Mouse (Mus musculus) ES-E14 (cell line): ENCODE results near the gene Gm18336. TPM values are rescaled to one million over a fixed set of nuclear protein-coding genes. Genes with fewer than 3 reads are reported as not detected.

Experiments
- DNase-seq: peaks from one replicate; pipeline ENCODE4 v3.0.0-alpha.2; 2013; ENCODE audit warnings: low read depth, low spot score
- H3K27ac ChIP-seq: 2 replicates; pipeline ENCODE4 v1.5.1; 2012; ENCODE audit warnings: low read depth, mild to moderate bottlenecking, low read length, moderate library complexity, mixed read lengths; ENCODE audit not compliant: poor library complexity, insufficient read depth, severe bottlenecking
- H3K36me3 ChIP-seq: 2 replicates; pipeline ENCODE4 v1.6.1; 2012; ENCODE audit warnings: mild to moderate bottlenecking, low read length, moderate library complexity, mixed read lengths; ENCODE audit not compliant: control insufficient read depth, poor library complexity, insufficient read depth, severe bottlenecking
- H3K4me1 ChIP-seq, 2 experiments: fragments of 150-350 bp in 1 of 2; sonication (generic) in 1 of 2; 2 replicates each; pipeline ENCODE4 v1.6.1; 2012; ENCODE audit warnings: low read length in 2 of 2, mild to moderate bottlenecking in 1 of 2, mixed read lengths in 1 of 2; ENCODE audit not compliant: control insufficient read depth in 2 of 2, insufficient read depth in 2 of 2, poor library complexity in 1 of 2
- H3K4me3 ChIP-seq, 2 experiments: fragments of 150-350 bp in 1 of 2; sonication (generic) in 1 of 2; 2 replicates each; pipeline ENCODE4 v1.5.1; 2012; ENCODE audit warnings: low read length in 2 of 2, low read depth in 1 of 2, mild to moderate bottlenecking in 1 of 2, mixed read lengths in 1 of 2; ENCODE audit not compliant: insufficient read depth in 1 of 2, poor library complexity in 1 of 2, severe bottlenecking in 1 of 2
- H3K9ac ChIP-seq: 2 replicates; pipeline ENCODE4 v1.6.1; 2012; ENCODE audit warnings: low read depth, mild to moderate bottlenecking, low read length, mixed read lengths; ENCODE audit not compliant: poor library complexity, insufficient read depth, severe bottlenecking
- H3K9me3 ChIP-seq: fragments of 150-350 bp; sonication (generic); 2 replicates; pipeline ENCODE4 v1.6.1; 2012; ENCODE audit warnings: low read depth, mild to moderate bottlenecking, low read length; ENCODE audit not compliant: control insufficient read depth, insufficient read depth
- CHD2 ChIP-seq: IDR thresholded peaks from 2 replicates; pipeline ENCODE4 v1.6.1; 2014; ENCODE audit warnings: mild to moderate bottlenecking, low read depth, low read length, inconsistent platforms
- HCFC1 ChIP-seq: IDR thresholded peaks from 2 replicates; pipeline ENCODE4 v1.6.1; 2012; ENCODE audit warnings: low read length, inconsistent platforms, borderline replicate concordance; ENCODE audit not compliant: insufficient read depth
- MAFK ChIP-seq: IDR thresholded peaks from 2 replicates; pipeline ENCODE4 v1.6.1; 2014; ENCODE audit warnings: mild to moderate bottlenecking, low read depth, low read length, inconsistent platforms; ENCODE audit not compliant: insufficient read depth
- ZC3H11A ChIP-seq: IDR thresholded peaks from 2 replicates; pipeline ENCODE4 v1.6.1; 2012; ENCODE audit warnings: low read depth, mild to moderate bottlenecking, inconsistent platforms, low read length, borderline replicate concordance
- ZNF384 ChIP-seq: IDR thresholded peaks from 2 replicates; pipeline ENCODE4 v1.6.1; 2012; ENCODE audit warnings: low read depth, low read length, inconsistent platforms
- in situ Hi-C, 2 experiments: fragments of 600-800 bp; cut with MboI; formaldehyde crosslinking; loops; one replicate each; pipeline ENCODE4 v1.15.1; 2025; ENCODE audit warnings: low sequenced_read_pairs in 2 of 2, inconsistent platforms in 1 of 2; ENCODE audit not compliant: unreplicated experiment in 2 of 2
- total RNA-seq: library from RNA; depleted of rRNA; stranded (reverse); fragments of 300-350 nt; gene quantifications from 2 replicates; pipeline ENCODE4 v1.2.3, GENCODE M21; 2012

Gene Gm18336
- total RNA-seq, 1 experiment = 15.6 TPM

- in situ Hi-C loops = no loop called here
- Histone ChIP-seq H3K27ac (no peak overlapping the region), H3K4me3 (no peak overlapping the region), H3K36me3 (no peaks in the 10 kb centered on the region), H3K4me1 (no peaks in the 10 kb centered on the region), H3K9me3 (no peaks in the 10 kb centered on the region), H3K9ac (no peak overlapping the region)
- TF ChIP-seq HCFC1 = no peak
- TF ChIP-seq MAFK = no peak
- TF ChIP-seq CHD2 = no peak
- no peak for TF ChIP-seq ZC3H11A
- TF ChIP-seq ZNF384 = no peak
- no peak for DNase-seq
Measured at GRCm38 (mm10) chrX:73391481-73391880, 7.1 kb downstream of the Gm18336 start.

DNA sequence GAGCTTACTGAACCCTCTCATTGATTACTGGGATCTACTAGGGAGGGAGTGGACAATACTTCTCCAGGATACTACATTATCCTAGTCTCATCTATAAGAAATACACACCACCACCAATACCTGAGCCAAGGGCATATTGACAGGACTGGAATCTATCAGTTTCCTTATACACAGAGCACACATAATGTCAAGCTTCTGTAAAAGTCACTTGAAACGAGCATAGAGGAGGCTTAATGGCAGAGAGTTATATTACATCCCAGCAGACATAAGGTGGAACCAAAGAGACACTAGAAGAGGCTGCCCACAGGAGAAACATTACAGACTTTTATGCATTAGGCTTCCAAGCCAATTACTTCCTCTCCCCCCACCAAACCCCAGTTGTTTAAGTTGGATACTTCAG, 13.6 kb downstream of the Gm18336 start:
- no peak for TF ChIP-seq ZC3H11A
- no peak for TF ChIP-seq CHD2
- TF ChIP-seq MAFK = no peak
- TF ChIP-seq HCFC1 = no peak
- no peak for TF ChIP-seq ZNF384
- Histone ChIP-seq H3K9ac (no peak overlapping the region), H3K4me1 (no peaks in the 10 kb centered on the region), H3K9me3 (no peaks in the 10 kb centered on the region), H3K36me3 (no peaks in the 10 kb centered on the region), H3K27ac (no peak overlapping the region), H3K4me3 (no peak overlapping the region)
- in situ Hi-C loops = no loop called here
- DNase-seq = no peak

DNA sequence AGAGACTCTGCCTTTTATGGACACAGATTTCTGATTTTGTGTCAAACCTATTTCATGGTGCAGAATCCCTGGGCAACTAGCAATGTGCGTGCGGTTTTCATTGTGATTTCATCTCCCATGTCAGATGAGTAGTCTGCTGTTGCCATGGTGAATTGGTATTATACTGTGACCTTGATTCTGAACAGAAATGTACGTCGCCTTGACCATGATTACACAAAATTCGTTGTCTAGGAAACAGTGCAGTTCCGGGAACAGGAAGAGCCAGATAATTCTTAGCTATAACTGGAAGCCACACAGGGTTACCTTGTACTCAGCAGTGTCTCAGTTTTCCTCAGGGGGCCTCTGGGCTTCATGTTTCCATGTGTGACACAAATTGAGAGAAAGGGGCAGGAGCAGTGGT, 14.1 kb downstream of the Gm18336 start:
- no peak overlapping the region for H3K4me3 ChIP-seq
- no peak overlapping the region for H3K9ac ChIP-seq
- no peaks in the 10 kb centered on the region for H3K36me3 ChIP-seq
- H3K4me1 ChIP-seq = no peaks in the 10 kb centered on the region
- no peak for DNase-seq
- in situ Hi-C loops = no loop called here
- no peaks in the 10 kb centered on the region for H3K9me3 ChIP-seq
- no peak for TF ChIP-seq CHD2
- TF ChIP-seq ZNF384 = no peak
- no peak for TF ChIP-seq HCFC1
- TF ChIP-seq MAFK = no peak
- TF ChIP-seq ZC3H11A = no peak
- no peak overlapping the region for H3K27ac ChIP-seq

DNA sequence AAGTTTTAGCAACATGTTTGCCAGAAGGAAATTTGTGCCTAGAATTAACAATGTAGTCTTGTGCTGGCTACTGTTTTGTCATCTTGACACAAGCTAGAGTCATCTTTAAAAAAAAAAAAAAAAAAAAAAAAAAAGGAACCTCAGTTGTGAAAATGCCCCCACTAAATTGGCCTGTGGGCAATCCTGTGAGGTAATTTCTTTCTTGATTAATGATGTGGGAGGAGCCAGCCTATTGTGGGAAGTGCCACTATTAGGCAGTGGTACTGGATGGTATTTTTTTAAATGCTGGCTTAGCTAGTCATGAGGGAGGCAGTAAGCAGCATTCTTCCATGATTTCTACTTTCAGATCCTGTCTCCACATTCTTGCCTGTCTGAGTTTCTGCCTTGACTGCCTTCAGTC, 35.2 kb downstream of the Gm18336 start:
- H3K9ac ChIP-seq = no peak overlapping the region
- H3K36me3 ChIP-seq = no peaks in the 10 kb centered on the region
- no peak for DNase-seq
- H3K9me3 ChIP-seq = no peaks in the 10 kb centered on the region
- no peak overlapping the region for H3K27ac ChIP-seq
- in situ Hi-C loops = no loop called here
- H3K4me3 ChIP-seq = no peak overlapping the region
- no peak for TF ChIP-seq CHD2
- no peak for TF ChIP-seq HCFC1
- no peak for TF ChIP-seq ZNF384
- TF ChIP-seq ZC3H11A = no peak
- no peak for TF ChIP-seq MAFK
- H3K4me1 ChIP-seq = no peaks in the 10 kb centered on the region

- Histone ChIP-seq H3K4me1 (no peaks in the 10 kb centered on the region), H3K4me3 (no peak overlapping the region), H3K36me3 (peaks cover 25% of the 10 kb centered on the region), H3K9ac (no peak overlapping the region), H3K27ac (no peak overlapping the region), H3K9me3 (no peaks in the 10 kb centered on the region)
- TF ChIP-seq ZC3H11A (no peak), ZNF384 (no peak), CHD2 (no peak)
- in situ Hi-C loops = no loop called here
- no peak for DNase-seq
Measured at GRCm38 (mm10) chrX:73356719-73357118, 41.8 kb downstream of the Gm18336 start.
